Mouse (Mus musculus) c-Kit-positive CD71-negative TER-119-negative erythroid progenitor cells, embryonic 14.5 days (primary cell): ENCODE results near the gene Pcgf2.
"Not testable (repeated sequence)": the region's sequence is repeated elsewhere in the genome, so short reads cannot be mapped to it uniquely, and the experiment has no call there.

Experiments
- DNase-seq: peaks from one replicate; pipeline ENCODE4 v3.0.0-alpha.2; 2013; ENCODE audit warnings: low read depth

The Pcgf2 gene

GRCm38 (mm10) chr11:97668160-97668559 is 32.1 kb downstream of the Pcgf2 start:
- DNase-seq = no peak

GRCm38 (mm10) chr11:97666794-97667193 is 33.5 kb downstream of the Pcgf2 start:
- no peak for DNase-seq

GRCm38 (mm10) chr11:97666221-97666620 is 34.1 kb downstream of the Pcgf2 start:
- DNase-seq = no peak

GRCm38 (mm10) chr11:97665431-97665830 is 34.9 kb downstream of the Pcgf2 start:
- no peak for DNase-seq

GRCm38 (mm10) chr11:97664771-97665240 is 35.5 kb downstream of the Pcgf2 start:
- no peak for DNase-seq

- DNase-seq = no peak
Observed at GRCm38 (mm10) chr11:97664339-97664665, 36.0 kb downstream of the Pcgf2 start.

- no peak for DNase-seq
Observed at GRCm38 (mm10) chr11:97663528-97664338, 36.6 kb downstream of the Pcgf2 start.

- DNase-seq = no peak
Observed at GRCm38 (mm10) chr11:97662893-97663527, 37.3 kb downstream of the Pcgf2 start, which contains the start of gene Mllt6. Mllt6 (plus strand) TSS chr11:97663414.

- no peak for DNase-seq
Observed at GRCm38 (mm10) chr11:97662207-97662892, 37.9 kb downstream of the Pcgf2 start.

- DNase-seq = no peak
Observed at GRCm38 (mm10) chr11:97661648-97662133, 38.6 kb downstream of the Pcgf2 start.

GRCm38 (mm10) chr11:97660734-97661647 is 39.3 kb downstream of the Pcgf2 start:
- DNase-seq = no peak

GRCm38 (mm10) chr11:97659990-97660714 is 40.1 kb downstream of the Pcgf2 start:
- no peak for DNase-seq

- DNase-seq = no peak
Observed at GRCm38 (mm10) chr11:97659267-97659989, 40.9 kb downstream of the Pcgf2 start.

GRCm38 (mm10) chr11:97658751-97659266 is 41.5 kb downstream of the Pcgf2 start:
- no peak for DNase-seq

GRCm38 (mm10) chr11:97657967-97658366 is 42.3 kb downstream of the Pcgf2 start:
- not testable (repeated sequence) for DNase-seq

GRCm38 (mm10) chr11:97657184-97657945 is 42.9 kb downstream of the Pcgf2 start:
- no peak for DNase-seq

- no peak for DNase-seq
Observed at GRCm38 (mm10) chr11:97656269-97656971, 43.9 kb downstream of the Pcgf2 start.

GRCm38 (mm10) chr11:97654210-97654609 is 46.1 kb downstream of the Pcgf2 start:
- DNase-seq = no peak
